ENCODE assay signal across 20 mouse cellular contexts in genomic region chr17:28093837-28094236, GRCm38 (mm10). TPM values are rescaled to one million over a fixed set of nuclear protein-coding genes. Genes with fewer than 3 reads are reported as not detected.
A peak's percentile ranks its signal among the peaks of the same experiment; 100 is the strongest.
DNase-seq lines count a peak whose midpoint lies in the region; ATAC-seq and TF ChIP-seq lines count a peak whose summit lies in the region.
"Had no signal": no experiment of that assay in that cellular context is flagged by ENCODE, and none has a peak within 500 bp of the region (broad histone marks: within the 10 kb centered on the region; RNA-seq: fewer than 3 reads in every experiment).

No protein-coding gene starts in this region.

- TF ChIP-seq RAD21 in MEL (IDR thresholded peaks at IDR 0.05; ENCODE audit: low read depth, low read length): peak; percentile 12; the same call in 1 of the 2 replicates

- no peaks in the 10 kb centered on the region for H3K79me2 ChIP-seq in heart, adult 2 months (replicated peaks; ENCODE audit: control insufficient read depth, insufficient read depth, low read length)
- no peaks in the 10 kb centered on the region for H3K79me2 ChIP-seq in MEL (ENCODE audit: control insufficient read depth, insufficient read depth, low read length, poor library complexity)

- WGBS in heart, adult 2 months: 76% methylated on average over 3 of the region's 3 CpGs
- WGBS in heart, embryonic 10.5 days: 77% methylated on average over 3 of the region's 3 CpGs
- WGBS in lung, embryonic 14.5 days: 77% methylated on average over 3 of the region's 3 CpGs

- H3K9ac ChIP-seq in heart, adult 2 months (ENCODE audit: low read depth, low read length): no peak overlapping the region
- no peak overlapping the region for H3K9ac ChIP-seq in lung, embryonic 14.5 days
- H3K9ac ChIP-seq in MEL (ENCODE audit: control insufficient read depth, low read depth, low read length, poor library complexity, severe bottlenecking): no peak overlapping the region
- H3K9ac ChIP-seq: forebrain, embryonic 13.5 days; heart, embryonic 15.5 days; liver, embryonic 15.5 days had no signal

- H3K4me1 ChIP-seq in heart, adult 2 months (ENCODE audit: control insufficient read depth, insufficient read depth, low read length): no peaks in the 10 kb centered on the region
- 0 out of 2 replicates have a peak, but pooled peaks cover 7% of the 10 kb centered on the region for H3K4me1 ChIP-seq in heart, embryonic 10.5 days
- H3K4me1 ChIP-seq in lung, embryonic 14.5 days (ENCODE audit: insufficient read depth): no peaks in the 10 kb centered on the region; the same call in 1 of the 2 replicates
- H3K4me1 ChIP-seq in MEL (ENCODE audit: control insufficient read depth in 1 of 2, insufficient read depth in 2 of 2, low read length in 2 of 2): no peaks in the 10 kb centered on the region; a peak in 1 of 4 replicates
- H3K4me1 ChIP-seq: heart, embryonic 15.5 days; liver, embryonic 15.5 days had no signal

- DNase-seq in heart, adult 2 months: no peak
- no peak for DNase-seq in heart, embryonic 10.5 days (ENCODE audit: low spot score)
- no peak for DNase-seq in lung, embryonic 14.5 days
- DNase-seq in lung, postnatal 14 days: no peak
- DNase-seq in MEL (ENCODE audit: low read depth, low spot score): peak; percentile 37
- DNase-seq in splenic B cell, adult 2 months (ENCODE audit: low read depth, low spot score): peak; percentile 30
- DNase-seq in spleen, adult 12 weeks (ENCODE audit: low spot score): no peak
- DNase-seq in urinary bladder, adult 18-20 months (ENCODE audit: low spot score in 2 of 2): no peak
- DNase-seq: cerebellum, postnatal 25 days; left cerebral cortex, postnatal 4 days; lung, postnatal 4 days; right cerebral cortex, postnatal 14 days; thymus, adult 2 months had no signal

- no peak overlapping the region for H3K4me3 ChIP-seq in heart, adult 2 months
- H3K4me3 ChIP-seq in heart, embryonic 10.5 days: no peak overlapping the region
- H3K4me3 ChIP-seq in lung, embryonic 14.5 days (ENCODE audit: low read depth, low read length): no peak overlapping the region
- no peak overlapping the region for H3K4me3 ChIP-seq in MEL (ENCODE audit: control insufficient read depth in 1 of 2, insufficient read depth in 1 of 2, low read depth in 2 of 2, low read length in 2 of 2)
- H3K4me3 ChIP-seq: forebrain, embryonic 13.5 days; heart, embryonic 15.5 days; liver, embryonic 15.5 days; midbrain, embryonic 10.5 days had no signal

- no peak for TF ChIP-seq EP300 in heart, adult 2 months (IDR thresholded peaks at IDR 0.05; ENCODE audit: insufficient read depth, low read depth, low read length)
- TF ChIP-seq EP300 in MEL (IDR thresholded peaks at IDR 0.05; ENCODE audit: low read depth in 1 of 2, low read length in 2 of 2): no peak

- no peak for ATAC-seq in lung, embryonic 14.5 days (ENCODE audit: insufficient read depth)
- ATAC-seq: activated CD4-positive, CD25-positive, alpha-beta regulatory T cell, adult 4 months; forebrain, embryonic 13.5 days had no signal

- intact Hi-C loops in heart, adult 2 months (cut with DNase I): no loop called here

- no peak overlapping the region for H3K27ac ChIP-seq in heart, adult 2 months
- H3K27ac ChIP-seq in heart, embryonic 10.5 days: no peak overlapping the region
- no peak overlapping the region for H3K27ac ChIP-seq in lung, embryonic 14.5 days (ENCODE audit: low read depth)
- no peak overlapping the region for H3K27ac ChIP-seq in MEL (ENCODE audit: control insufficient read depth, low read depth, low read length)
- H3K27ac ChIP-seq: forebrain, embryonic 13.5 days; heart, embryonic 15.5 days; liver, embryonic 15.5 days; midbrain, embryonic 10.5 days had no signal

- TF ChIP-seq CTCF in heart, adult 2 months (IDR thresholded peaks at IDR 0.05): peak; percentile 35
- peak; percentile 43; the same call in 1 of the 2 replicates for TF ChIP-seq CTCF in lung, embryonic 14.5 days (IDR thresholded peaks at IDR 0.05; ENCODE audit: low read depth)
- peak; percentile 31 to 55 (median 47) for TF ChIP-seq CTCF in MEL (IDR thresholded peaks at IDR 0.05 in 2 of 3, conservative IDR thresholded peaks at IDR 0.05 in 1 of 3; ENCODE audit: control insufficient read depth in 1 of 3, insufficient read depth in 1 of 3, low read depth in 2 of 3, low read length in 3 of 3, poor library complexity in 1 of 3, severe bottlenecking in 1 of 3)

- H3K27me3 ChIP-seq in heart, adult 2 months (ENCODE audit: control insufficient read depth, insufficient read depth, low read length): no peaks in the 10 kb centered on the region
- H3K27me3 ChIP-seq in heart, embryonic 10.5 days (ENCODE audit: insufficient read depth, poor library complexity, severe bottlenecking): 0 out of 2 replicates have a peak, but pooled peaks cover 8% of the 10 kb centered on the region
- H3K27me3 ChIP-seq in lung, embryonic 14.5 days (ENCODE audit: insufficient read depth, low read length): no peaks in the 10 kb centered on the region
- H3K27me3 ChIP-seq in MEL (ENCODE audit: control insufficient read depth in 1 of 2, insufficient read depth in 2 of 2, low read length in 2 of 2): no peaks in the 10 kb centered on the region; a peak in 1 of 4 replicates
- no peaks in the 10 kb centered on the region for H3K27me3 ChIP-seq in splenic B cell, adult 2 months (ENCODE audit: control insufficient read depth, insufficient read depth, low read length, poor library complexity, severe bottlenecking)
- H3K27me3 ChIP-seq: forebrain, embryonic 13.5 days; heart, embryonic 15.5 days had no signal

- no peak for TF ChIP-seq POLR2A in heart, adult 2 months (IDR thresholded peaks at IDR 0.05; ENCODE audit: insufficient read depth, low read depth, low read length)
- TF ChIP-seq POLR2A in MEL (IDR thresholded peaks at IDR 0.05; ENCODE audit: control insufficient read depth in 1 of 2, insufficient read depth in 1 of 2, low read depth in 1 of 2, low read length in 2 of 2, poor library complexity in 1 of 2): no peak

- no peaks in the 10 kb centered on the region for H3K9me3 ChIP-seq in heart, embryonic 10.5 days
- H3K9me3 ChIP-seq in lung, embryonic 14.5 days (ENCODE audit: low read depth, low read length): no peaks in the 10 kb centered on the region
- H3K9me3 ChIP-seq in MEL (replicated peaks; ENCODE audit: insufficient read depth, low read length): no peaks in the 10 kb centered on the region
- H3K9me3 ChIP-seq: liver, embryonic 15.5 days had no signal

- no peak overlapping the region for H3K4me2 ChIP-seq in lung, embryonic 14.5 days
- H3K4me2 ChIP-seq: forebrain, embryonic 13.5 days; heart, embryonic 15.5 days; liver, embryonic 15.5 days had no signal

- no peaks in the 10 kb centered on the region for H3K36me3 ChIP-seq in heart, adult 2 months (ENCODE audit: control insufficient read depth, insufficient read depth, low read length)
- H3K36me3 ChIP-seq in heart, embryonic 10.5 days: 0 out of 2 replicates have a peak, but pooled peaks cover 3% of the 10 kb centered on the region
- H3K36me3 ChIP-seq in lung, embryonic 14.5 days (ENCODE audit: insufficient read depth): no peaks in the 10 kb centered on the region
- no peaks in the 10 kb centered on the region for H3K36me3 ChIP-seq in MEL (ENCODE audit: control insufficient read depth in 1 of 2, insufficient read depth in 2 of 2, low read length in 2 of 2)
- no peaks in the 10 kb centered on the region for H3K36me3 ChIP-seq in splenic B cell, adult 2 months (ENCODE audit: control insufficient read depth, insufficient read depth, low read length, poor library complexity, severe bottlenecking)
- H3K36me3 ChIP-seq: heart, embryonic 15.5 days; liver, embryonic 15.5 days; midbrain, embryonic 10.5 days had no signal

TF ChIP-seq in MEL, 35 proteins besides CTCF, POLR2A, EP300 and RAD21:
- TF ChIP-seq POLR2AphosphoS2 (IDR thresholded peaks at IDR 0.05; ENCODE audit: low read length) (no peak), ZMIZ1 (IDR thresholded peaks at IDR 0.05; ENCODE audit: low read depth, low read length) (no peak), BHLHE40 (IDR thresholded peaks at IDR 0.05; ENCODE audit: borderline replicate concordance, low read depth, low read length) (no peak), JUND (IDR thresholded peaks at IDR 0.05; ENCODE audit: low read depth, low read length) (no peak), MAZ (IDR thresholded peaks at IDR 0.05; ENCODE audit: low read depth, low read length) (no peak), CHD2 (IDR thresholded peaks at IDR 0.05; ENCODE audit: low read length) (no peak), MYB (IDR thresholded peaks at IDR 0.05; ENCODE audit: low read depth, low read length) (no peak), ZNF384 (IDR thresholded peaks at IDR 0.05; ENCODE audit: low read depth, low read length) (no peak), SIN3A (IDR thresholded peaks at IDR 0.05; ENCODE audit: low read length) (no peak), TCF12 (IDR thresholded peaks at IDR 0.05; ENCODE audit: low read depth, low read length) (no peak), GATA1 (IDR thresholded peaks at IDR 0.05; ENCODE audit: low read depth, low read length) (no peak)
TF ChIP-seq in MEL: peak in this region for 0.

RNA-seq across cellular contexts. Expression of gene Tcp11, which starts 13.4 kb away (rescaled TPM):
- total RNA-seq in heart, adult 2 months (2021): not detected
- 1.4 and 1.8 TPM in 2 replicates for polyA plus RNA-seq in heart, adult 2 months (2012; rRNA removed)
- 0.59 and 0.67 TPM in 2 replicates for polyA plus RNA-seq in heart, embryonic 10.5 days (2016; fragmentation: Nextera tagmentation; extraction: Ambion mirVana)
- polyA plus RNA-seq in lung, embryonic 14.5 days (2014; fragmentation: Nextera tagmentation; extraction: Ambion mirVana): 1.6 and 2.0 TPM in 2 replicates
- 0.46 and 0.50 TPM in 2 replicates for total RNA-seq in MEL (2012; rRNA removed)
- polyA plus RNA-seq in MEL (2012; ENCODE audit: insufficient read depth in 1 of 2, insufficient read length in 2 of 2, low read depth in 1 of 2, low replicate concordance in 2 of 2, missing spikeins in 1 of 2): under 1 TPM in 1 of 2 experiments, not detected in 1; 0.82 TPM
- polyA plus RNA-seq: C2C12 had no signal

RNA-seq across cellular contexts. Expression of gene Scube3, which starts 48.1 kb away (rescaled TPM):
- 1 to 10 TPM in 1 of 2 experiments, under 1 TPM in 1; 0.99 to 1.0 TPM for total RNA-seq in heart, adult 2 months (2021)
- polyA plus RNA-seq in heart, adult 2 months (2012; rRNA removed): 1.3 and 1.6 TPM in 2 replicates
- polyA plus RNA-seq in heart, embryonic 10.5 days (2016; fragmentation: Nextera tagmentation; extraction: Ambion mirVana): 2.1 and 5.5 TPM in 2 replicates
- polyA plus RNA-seq in lung, embryonic 14.5 days (2014; fragmentation: Nextera tagmentation; extraction: Ambion mirVana): 2.2 and 2.5 TPM in 2 replicates
- 0.03 and 0.04 TPM in 2 replicates for total RNA-seq in MEL (2012; rRNA removed)
- under 1 TPM in 1 of 2 experiments, not detected in 1; 0.03 TPM for polyA plus RNA-seq in MEL (2012; ENCODE audit: insufficient read depth in 1 of 2, insufficient read length in 2 of 2, low read depth in 1 of 2, low replicate concordance in 2 of 2, missing spikeins in 1 of 2)
- total RNA-seq: granulocyte monocyte progenitor cell, adult 5-6 weeks had no signal
- polyA plus RNA-seq: activated CD4-positive, CD25-positive, alpha-beta regulatory T cell, adult 4 months had no signal

Comparison
In these comparisons a context has a peak if more than half of its experiments do, and no peak if none do; other contexts are left out.
1. DNase-seq: peak in MEL (single experiment) and splenic B cell, adult 2 months (single experiment); none in heart, adult 2 months (0 of 2), heart, embryonic 10.5 days (single experiment), lung, embryonic 14.5 days (single experiment), lung, postnatal 14 days (single experiment), spleen, adult 12 weeks (single experiment) and urinary bladder, adult 18-20 months (0 of 2).
2. Peak in every context shown above with its lines, with median percentiles within 50 percentile points of each other: CTCF ChIP-seq.